Mouse (Mus musculus) lung, postnatal 0 days (tissue): ENCODE data around the gene Hivep3.

Experiments
- CTCF ChIP-seq: IDR thresholded peaks from 2 replicates; pipeline ENCODE4 v1.5.1; 2016; ENCODE audit warnings: antibody characterized with exemption, mild to moderate bottlenecking
- EP300 ChIP-seq: IDR thresholded peaks from 2 replicates; pipeline ENCODE4 v1.6.1; 2016; ENCODE audit warnings: antibody characterized with exemption, mild to moderate bottlenecking, control low read depth

GRCm38 (mm10) chr4:119733184-119733880, at the start of gene Hivep3:
- no peak for TF ChIP-seq CTCF
- no peak for TF ChIP-seq EP300
